Comparison of ENCODE assay signal across 16 mouse cellular contexts in the genomic region with DNA sequence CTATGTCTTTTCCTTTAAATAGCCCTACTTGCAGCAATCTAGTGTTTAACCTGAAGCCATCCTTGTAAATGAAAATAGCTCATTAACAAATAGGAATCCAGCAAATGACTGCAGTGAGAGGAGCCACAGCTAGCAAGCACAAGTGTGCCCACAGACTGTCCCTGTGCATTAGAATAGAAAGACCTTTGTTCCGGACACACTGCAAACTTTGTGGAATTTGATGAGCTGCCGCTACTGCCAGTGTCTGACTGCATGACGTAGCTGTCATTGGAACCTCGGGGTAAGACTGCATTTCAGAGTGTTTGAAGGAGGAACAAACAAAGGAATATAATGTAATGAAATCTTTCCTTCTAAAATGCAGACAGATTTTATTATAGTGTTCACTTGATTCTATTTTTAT.
DNase-seq lines count a peak whose midpoint lies in the region; ATAC-seq lines count a peak whose summit lies in the region.
"Had no signal": no experiment of that assay in that cellular context is flagged by ENCODE, and none has a peak within 500 bp of the region (broad histone marks: within the 10 kb centered on the region; RNA-seq: fewer than 3 reads in every experiment).

No protein-coding gene starts in this region.

- no peaks in the 10 kb centered on the region for H3K9me3 ChIP-seq in heart, embryonic 13.5 days
- no peaks in the 10 kb centered on the region for H3K9me3 ChIP-seq in kidney, embryonic 15.5 days (replicated peaks)
- H3K9me3 ChIP-seq: liver, embryonic 13.5 days; megakaryocyte, embryonic 14.5 days had no signal

- H3K36me3 ChIP-seq in heart, embryonic 13.5 days = no peaks in the 10 kb centered on the region
- no peaks in the 10 kb centered on the region for H3K36me3 ChIP-seq in kidney, embryonic 15.5 days
- H3K36me3 ChIP-seq: liver, embryonic 13.5 days had no signal

- H3K27me3 ChIP-seq in heart, embryonic 13.5 days (replicated peaks) = no peaks in the 10 kb centered on the region
- no peaks in the 10 kb centered on the region for H3K27me3 ChIP-seq in kidney, embryonic 15.5 days
- H3K27me3 ChIP-seq: liver, embryonic 13.5 days; megakaryocyte, embryonic 14.5 days; Patski had no signal

- intact Hi-C loops in heart, postnatal 36 days (cut with DNase I) = no loop called here

- no peak overlapping the region for H3K27ac ChIP-seq in heart, embryonic 13.5 days (replicated peaks)
- no peak overlapping the region for H3K27ac ChIP-seq in kidney, embryonic 15.5 days
- H3K27ac ChIP-seq: liver, embryonic 13.5 days had no signal

- DNase-seq in embryo, embryonic 10 days (ENCODE audit: low spot score) = peak; percentile 24
- DNase-seq in embryo, embryonic 11 days = no peak
- DNase-seq in heart, postnatal 36 days = no peak
- DNase-seq in kidney, postnatal 14 days = peak; percentile 2
- peak; percentile 52 for DNase-seq in retina, embryonic 14.5 days (ENCODE audit: low spot score)
- DNase-seq: cerebellum, adult 9-10 months; gastrocnemius, postnatal 36 days; left cerebral cortex, postnatal 4 days; liver, embryonic 13.5 days; thymus, adult 18-20 months had no signal

- no peak overlapping the region for H3K4me3 ChIP-seq in heart, embryonic 13.5 days
- H3K4me3 ChIP-seq in kidney, embryonic 15.5 days (replicated peaks) = no peak overlapping the region
- H3K4me3 ChIP-seq: liver, embryonic 13.5 days; megakaryocyte, embryonic 14.5 days had no signal

- peak overlapping the region; percentile 24 for H3K4me2 ChIP-seq in heart, embryonic 13.5 days
- no peak overlapping the region for H3K4me2 ChIP-seq in kidney, embryonic 15.5 days
- H3K4me2 ChIP-seq: liver, embryonic 13.5 days had no signal

- no peak overlapping the region for H3K9ac ChIP-seq in heart, embryonic 13.5 days
- H3K9ac ChIP-seq in kidney, embryonic 15.5 days = no peak overlapping the region
- H3K9ac ChIP-seq: liver, embryonic 13.5 days had no signal

- peaks cover 16% of the 10 kb centered on the region for H3K4me1 ChIP-seq in heart, embryonic 13.5 days
- no peaks in the 10 kb centered on the region for H3K4me1 ChIP-seq in kidney, embryonic 15.5 days
- H3K4me1 ChIP-seq: liver, embryonic 13.5 days; megakaryocyte, embryonic 14.5 days had no signal

- no peak for ATAC-seq in heart, embryonic 13.5 days (ENCODE audit: extremely low read depth, insufficient number of reproducible peaks, low FRiP score, low TSS enrichment)
- ATAC-seq in kidney, embryonic 15.5 days (replicated peaks; ENCODE audit: low FRiP score) = no peak
- ATAC-seq in activated CD4-positive, CD25-positive, alpha-beta regulatory T cell, adult 4 months = no peak
- ATAC-seq: lung, postnatal 0 days; Patski had no signal

- WGBS in heart, embryonic 13.5 days = 39% methylated on average over 4 of the region's 4 CpGs
- WGBS in kidney, embryonic 15.5 days = 68% methylated on average over 4 of the region's 4 CpGs

Comparison
In these comparisons a context has a peak if more than half of its experiments do, and no peak if none do; other contexts are left out.
1. DNase-seq: peak in embryo, embryonic 10 days (single experiment), kidney, postnatal 14 days (single experiment) and retina, embryonic 14.5 days (single experiment); none in embryo, embryonic 11 days (single experiment) and heart, postnatal 36 days (0 of 2).